Mouse (Mus musculus) erythroblast, adult 5-6 weeks (primary cell): Measurements from ENCODE around the gene Vti1b. TPM values are rescaled to one million over a fixed set of nuclear protein-coding genes. Genes with fewer than 3 reads are reported as not detected.

Experiments
- ATAC-seq: replicated peaks from 2 replicates; pipeline ENCODE4 v1.8.0; 2016; ENCODE audit warnings: moderate number of reproducible peaks, mild to moderate bottlenecking, moderate TSS enrichment, inconsistent platforms; ENCODE audit not compliant: poor library complexity, low FRiP score, severe bottlenecking
- total RNA-seq, 2 experiments: library from RNA; stranded (forward) in 1 of 2; stranded (reverse) in 1 of 2; fragments of 150-400 nt in 1 of 2; fragments of 200-764, 138-1000 nt in 1 of 2; gene quantifications; 2 replicates each; pipeline versions ENCODE4 v1.2.3 to v1.2.4; 2015 to 2017; ENCODE audit warnings: low replicate concordance in 2 of 2

The Vti1b gene
- total RNA-seq, 2 experiments from 2014 or later: 3.1 to 31.4 TPM

GRCm38 (mm10) chr12:79140811-79141210 is 31.7 kb downstream of the Vti1b start:
- no peak for ATAC-seq

- no peak for ATAC-seq
Observed at GRCm38 (mm10) chr12:79139417-79139816, 33.0 kb downstream of the Vti1b start.

- ATAC-seq: no peak
Observed at GRCm38 (mm10) chr12:79138999-79139398, 33.5 kb downstream of the Vti1b start.

- ATAC-seq: no peak
Observed at GRCm38 (mm10) chr12:79136949-79137348, 35.5 kb downstream of the Vti1b start.

GRCm38 (mm10) chr12:79135105-79135504 is 37.4 kb downstream of the Vti1b start:
- ATAC-seq: no peak

- ATAC-seq: no peak
Observed at GRCm38 (mm10) chr12:79134676-79135075, 37.8 kb downstream of the Vti1b start.

GRCm38 (mm10) chr12:79131706-79132460 is 40.6 kb downstream of the Vti1b start:
- ATAC-seq: no peak

GRCm38 (mm10) chr12:79131178-79131675 is 41.2 kb downstream of the Vti1b start:
- no peak for ATAC-seq

- ATAC-seq: peak; percentile 85
Observed at GRCm38 (mm10) chr12:79130299-79131177, 41.9 kb downstream of the Vti1b start, which contains the start of gene Arg2. Gene Arg2, plus strand, starts transcription at chr12:79130777.

- no peak for ATAC-seq
Observed at GRCm38 (mm10) chr12:79122820-79123219, 49.6 kb downstream of the Vti1b start.

GRCm38 (mm10) chr12:79118991-79119390 is 53.5 kb downstream of the Vti1b start:
- ATAC-seq: no peak

Other genes with a start within 250 kb of the Vti1b start
- 7.1 and 9.0 TPM in 2 replicates for gene Tmem229b, start 165.0 kb downstream of the Vti1b start, total RNA-seq (2015; ENCODE audit: low replicate concordance)
- gene Tmem229b, start 165.0 kb downstream of the Vti1b start, total RNA-seq (2017; ENCODE audit: low replicate concordance): 5.4 and 9.5 TPM in 2 replicates
- gene Plekhh1, start 143.5 kb downstream of the Vti1b start, total RNA-seq (2015; ENCODE audit: low replicate concordance): not detected in 2 replicates
- not detected in 2 replicates for gene Plekhh1, start 143.5 kb downstream of the Vti1b start, total RNA-seq (2017; ENCODE audit: low replicate concordance)
- 3.1 and 8.4 TPM in 2 replicates for gene Pigh, start 83.0 kb downstream of the Vti1b start, total RNA-seq (2015; ENCODE audit: low replicate concordance)
- 1.5 and 2.2 TPM in 2 replicates for gene Pigh, start 83.0 kb downstream of the Vti1b start, total RNA-seq (2017; ENCODE audit: low replicate concordance)
- 0.77 and 2.3 TPM in 2 replicates for gene Arg2, start 41.9 kb downstream of the Vti1b start, total RNA-seq (2015; ENCODE audit: low replicate concordance)
- 0.43 and 1.1 TPM in 2 replicates for gene Arg2, start 41.9 kb downstream of the Vti1b start, total RNA-seq (2017; ENCODE audit: low replicate concordance)
- gene Rdh11, start 19.6 kb upstream of the Vti1b start, total RNA-seq (2015; ENCODE audit: low replicate concordance): 4.4 and 5.2 TPM in 2 replicates
- 6.4 and 6.6 TPM in 2 replicates for gene Rdh11, start 19.6 kb upstream of the Vti1b start, total RNA-seq (2017; ENCODE audit: low replicate concordance)
- gene Rdh12, start 36.2 kb upstream of the Vti1b start, total RNA-seq (2015; ENCODE audit: low replicate concordance): 10.7 and 16.1 TPM in 2 replicates
- gene Rdh12, start 36.2 kb upstream of the Vti1b start, total RNA-seq (2017; ENCODE audit: low replicate concordance): 2.6 and 4.5 TPM in 2 replicates
- gene Zfyve26, start 123.6 kb upstream of the Vti1b start, total RNA-seq (2015; ENCODE audit: low replicate concordance): 40.0 and 41.0 TPM in 2 replicates
- 18.8 and 29.4 TPM in 2 replicates for gene Zfyve26, start 123.6 kb upstream of the Vti1b start, total RNA-seq (2017; ENCODE audit: low replicate concordance)
- gene Rad51b, start 124.6 kb upstream of the Vti1b start, total RNA-seq (2015; ENCODE audit: low replicate concordance): 3.5 TPM in 1 of 2 replicates, not detected in the other
- 2.9 and 4.2 TPM in 2 replicates for gene Rad51b, start 124.6 kb upstream of the Vti1b start, total RNA-seq (2017; ENCODE audit: low replicate concordance)